Mouse (Mus musculus) ES-E14 (cell line): Measurements from ENCODE around the gene Reep3. TPM values are rescaled to one million over a fixed set of nuclear protein-coding genes. Genes with fewer than 3 reads are reported as not detected.

Experiments used
- DNase-seq: peaks from one replicate; pipeline ENCODE4 v3.0.0-alpha.2; 2013; ENCODE audit warnings: low read depth, low spot score
- H3K27ac ChIP-seq: 2 replicates; pipeline ENCODE4 v1.5.1; 2012; ENCODE audit warnings: low read depth, mild to moderate bottlenecking, low read length, moderate library complexity, mixed read lengths; ENCODE audit not compliant: poor library complexity, insufficient read depth, severe bottlenecking
- H3K36me3 ChIP-seq: 2 replicates; pipeline ENCODE4 v1.6.1; 2012; ENCODE audit warnings: mild to moderate bottlenecking, low read length, moderate library complexity, mixed read lengths; ENCODE audit not compliant: control insufficient read depth, poor library complexity, insufficient read depth, severe bottlenecking
- H3K4me1 ChIP-seq, 2 experiments: fragments of 150-350 bp in 1 of 2; sonication (generic) in 1 of 2; 2 replicates each; pipeline ENCODE4 v1.6.1; 2012; ENCODE audit warnings: low read length in 2 of 2, mild to moderate bottlenecking in 1 of 2, mixed read lengths in 1 of 2; ENCODE audit not compliant: control insufficient read depth in 2 of 2, insufficient read depth in 2 of 2, poor library complexity in 1 of 2
- H3K4me3 ChIP-seq, 2 experiments: fragments of 150-350 bp in 1 of 2; sonication (generic) in 1 of 2; 2 replicates each; pipeline ENCODE4 v1.5.1; 2012; ENCODE audit warnings: low read length in 2 of 2, low read depth in 1 of 2, mild to moderate bottlenecking in 1 of 2, mixed read lengths in 1 of 2; ENCODE audit not compliant: insufficient read depth in 1 of 2, poor library complexity in 1 of 2, severe bottlenecking in 1 of 2
- H3K9ac ChIP-seq: 2 replicates; pipeline ENCODE4 v1.6.1; 2012; ENCODE audit warnings: low read depth, mild to moderate bottlenecking, low read length, mixed read lengths; ENCODE audit not compliant: poor library complexity, insufficient read depth, severe bottlenecking
- H3K9me3 ChIP-seq: fragments of 150-350 bp; sonication (generic); 2 replicates; pipeline ENCODE4 v1.6.1; 2012; ENCODE audit warnings: low read depth, mild to moderate bottlenecking, low read length; ENCODE audit not compliant: control insufficient read depth, insufficient read depth
- CHD2 ChIP-seq: IDR thresholded peaks from 2 replicates; pipeline ENCODE4 v1.6.1; 2014; ENCODE audit warnings: mild to moderate bottlenecking, low read depth, low read length, inconsistent platforms
- HCFC1 ChIP-seq: IDR thresholded peaks from 2 replicates; pipeline ENCODE4 v1.6.1; 2012; ENCODE audit warnings: low read length, inconsistent platforms, borderline replicate concordance; ENCODE audit not compliant: insufficient read depth
- MAFK ChIP-seq: IDR thresholded peaks from 2 replicates; pipeline ENCODE4 v1.6.1; 2014; ENCODE audit warnings: mild to moderate bottlenecking, low read depth, low read length, inconsistent platforms; ENCODE audit not compliant: insufficient read depth
- ZC3H11A ChIP-seq: IDR thresholded peaks from 2 replicates; pipeline ENCODE4 v1.6.1; 2012; ENCODE audit warnings: low read depth, mild to moderate bottlenecking, inconsistent platforms, low read length, borderline replicate concordance
- ZNF384 ChIP-seq: IDR thresholded peaks from 2 replicates; pipeline ENCODE4 v1.6.1; 2012; ENCODE audit warnings: low read depth, low read length, inconsistent platforms
- in situ Hi-C, 2 experiments: fragments of 600-800 bp; cut with MboI; formaldehyde crosslinking; loops; one replicate each; pipeline ENCODE4 v1.15.1; 2025; ENCODE audit warnings: low sequenced_read_pairs in 2 of 2, inconsistent platforms in 1 of 2; ENCODE audit not compliant: unreplicated experiment in 2 of 2
- total RNA-seq: library from RNA; depleted of rRNA; stranded (reverse); fragments of 300-350 nt; gene quantifications from 2 replicates; pipeline ENCODE4 v1.2.3, GENCODE M21; 2012

The Reep3 gene
- total RNA-seq, 1 experiment: 18.2 TPM

- no peak for DNase-seq
- no peaks in the 10 kb centered on the region for H3K9me3 ChIP-seq
- TF ChIP-seq HCFC1: no peak
- TF ChIP-seq ZC3H11A: no peak
- no peak for TF ChIP-seq ZNF384
- TF ChIP-seq MAFK: no peak
- no peak for TF ChIP-seq CHD2
- no peak overlapping the region for H3K9ac ChIP-seq
- no peaks in the 10 kb centered on the region for H3K4me1 ChIP-seq
- no peaks in the 10 kb centered on the region for H3K36me3 ChIP-seq
- in situ Hi-C loops: no loop called here
- no peak overlapping the region for H3K27ac ChIP-seq
- no peak overlapping the region for H3K4me3 ChIP-seq
These were observed 40.7 kb upstream of the Reep3 start for GRCm38 (mm10) chr10:67137437-67137836.

- Histone ChIP-seq H3K27ac (no peak overlapping the region), H3K4me3 (no peak overlapping the region), H3K9me3 (no peaks in the 10 kb centered on the region), H3K36me3 (no peaks in the 10 kb centered on the region), H3K9ac (no peak overlapping the region), H3K4me1 (peaks cover 0 to 2% of the 10 kb centered on the region in 2 experiments; a peak in 2 of 4 replicates)
- in situ Hi-C loops: no loop called here
- TF ChIP-seq CHD2 (no peak), MAFK (no peak), ZNF384 (0 out of 2 replicates have a peak, but pooled peaks have one; percentile 46), HCFC1 (no peak), ZC3H11A (peak; percentile 40; the same call in 1 of the 2 replicates)
- no peak for DNase-seq
These were observed 37.6 kb upstream of the Reep3 start for GRCm38 (mm10) chr10:67134322-67134721.

GRCm38 (mm10) chr10:67131709-67132108 is 35.0 kb upstream of the Reep3 start:
- no peak overlapping the region for H3K4me3 ChIP-seq

GRCm38 (mm10) chr10:67129531-67129930 is 32.8 kb upstream of the Reep3 start:
- Histone ChIP-seq H3K27ac (no peak overlapping the region), H3K9me3 (no peaks in the 10 kb centered on the region)
- TF ChIP-seq ZC3H11A (no peak), CHD2 (no peak), HCFC1 (no peak), MAFK (no peak), ZNF384 (no peak)

More at GRCm38 (mm10) chr10:67131709-67132108, 35.0 kb upstream of the Reep3 start:
- H3K4me1 ChIP-seq: peaks cover 2 to 4% of the 10 kb centered on the region in 2 experiments; a peak in 2 of 4 replicates
- no peak overlapping the region for H3K27ac ChIP-seq
- H3K36me3 ChIP-seq: no peaks in the 10 kb centered on the region; the same call in 1 of the 2 replicates
- DNase-seq: no peak
- H3K9ac ChIP-seq: no peak overlapping the region
- in situ Hi-C loops: no loop called here
- TF ChIP-seq ZC3H11A: no peak
- no peak for TF ChIP-seq MAFK
- TF ChIP-seq HCFC1: no peak
- TF ChIP-seq ZNF384: no peak
- no peak for TF ChIP-seq CHD2
- no peaks in the 10 kb centered on the region for H3K9me3 ChIP-seq

More at GRCm38 (mm10) chr10:67129531-67129930, 32.8 kb upstream of the Reep3 start:
- in situ Hi-C loops: no loop called here
- Histone ChIP-seq H3K4me1 (peaks cover 4 to 5% of the 10 kb centered on the region in 2 experiments; a peak in 2 of 4 replicates), H3K36me3 (peaks cover 2% of the 10 kb centered on the region), H3K4me3 (no peak overlapping the region), H3K9ac (no peak overlapping the region)
- DNase-seq: no peak
